Mouse (Mus musculus) liver, postnatal 0 days (tissue): Measurements from ENCODE around the gene Osmr. TPM values are rescaled to one million over a fixed set of nuclear protein-coding genes. Genes with fewer than 3 reads are reported as not detected.

Source experiments
- ATAC-seq: fragments of 200-750 bp; cut with Nextera tagmentation; 2 replicates; pipeline ENCODE4 v1.8.0; 2017; ENCODE audit warnings: mild to moderate bottlenecking, moderate library complexity
- DNase-seq: peaks from one replicate; pipeline ENCODE4 v3.0.0-alpha.2; 2016
- H3K27ac ChIP-seq: fragments of 300-500 bp; sonication (generic); 2 replicates; pipeline ENCODE4 v1.5.1; 2014; ENCODE audit warnings: antibody characterized with exemption, moderate library complexity, mild to moderate bottlenecking, low read depth
- H3K27me3 ChIP-seq: fragments of 300-500 bp; sonication (generic); 2 replicates; pipeline ENCODE4 v1.6.1; 2014; ENCODE audit warnings: low read length, control low read depth, mixed read lengths; ENCODE audit not compliant: insufficient read depth
- H3K36me3 ChIP-seq: fragments of 300-500 bp; sonication (generic); replicated peaks from 2 replicates; pipeline ENCODE4 v1.6.1; 2014; ENCODE audit warnings: mild to moderate bottlenecking, control low read depth, low read length, moderate library complexity, mixed read lengths; ENCODE audit not compliant: insufficient read depth
- H3K4me1 ChIP-seq: fragments of 300-500 bp; sonication (generic); 2 replicates; pipeline ENCODE4 v1.6.1; 2014; ENCODE audit warnings: antibody characterized with exemption, mild to moderate bottlenecking, control low read depth; ENCODE audit not compliant: insufficient read depth
- H3K4me2 ChIP-seq: fragments of 300-500 bp; sonication (generic); 2 replicates; pipeline ENCODE4 v1.6.1; 2014; ENCODE audit warnings: low read depth, mild to moderate bottlenecking, low read length, moderate library complexity, mixed read lengths
- H3K4me3 ChIP-seq: fragments of 300-500 bp; sonication (generic); 2 replicates; pipeline ENCODE4 v1.5.1; 2014; ENCODE audit warnings: low read depth, low read length
- H3K9ac ChIP-seq: fragments of 300-500 bp; sonication (generic); replicated peaks from 2 replicates; pipeline ENCODE4 v1.6.1; 2014; ENCODE audit warnings: mild to moderate bottlenecking, moderate library complexity
- H3K9me3 ChIP-seq: fragments of 300-500 bp; sonication (generic); 2 replicates; pipeline ENCODE4 v1.6.1; 2016; ENCODE audit warnings: mild to moderate bottlenecking, control low read depth, low read length, mixed read lengths
- CTCF ChIP-seq: sonication (generic); IDR thresholded peaks from 2 replicates; pipeline ENCODE4 v1.5.1; 2016; ENCODE audit warnings: antibody characterized with exemption, low read depth
- EP300 ChIP-seq: IDR thresholded peaks from 2 replicates; pipeline ENCODE4 v1.6.1; 2016; ENCODE audit warnings: antibody characterized with exemption, low read depth, mild to moderate bottlenecking
- WGBS: fragments of 180-500 bp; shearing (Covaris S2); extraction: QIAGEN DNeasy Blood & Tissue Kit; methylation state at CpG from one replicate; pipeline ENCODE4 v1.1.7; 2014; ENCODE audit not compliant: insufficient replicate concordance; 5-methylcytosine and 5-hydroxymethylcytosine counted together
- polyA plus RNA-seq: library from polyadenylated mRNA; unstranded; fragments of >200 nt; fragmentation: Nextera tagmentation; extraction: Ambion mirVana; gene quantifications from 2 replicates; pipeline ENCODE4 v1.2.1, GENCODE M21; 2015

Gene Osmr
- polyA plus RNA-seq, 1 experiment from 2014 or later = 0.88 TPM

DNA sequence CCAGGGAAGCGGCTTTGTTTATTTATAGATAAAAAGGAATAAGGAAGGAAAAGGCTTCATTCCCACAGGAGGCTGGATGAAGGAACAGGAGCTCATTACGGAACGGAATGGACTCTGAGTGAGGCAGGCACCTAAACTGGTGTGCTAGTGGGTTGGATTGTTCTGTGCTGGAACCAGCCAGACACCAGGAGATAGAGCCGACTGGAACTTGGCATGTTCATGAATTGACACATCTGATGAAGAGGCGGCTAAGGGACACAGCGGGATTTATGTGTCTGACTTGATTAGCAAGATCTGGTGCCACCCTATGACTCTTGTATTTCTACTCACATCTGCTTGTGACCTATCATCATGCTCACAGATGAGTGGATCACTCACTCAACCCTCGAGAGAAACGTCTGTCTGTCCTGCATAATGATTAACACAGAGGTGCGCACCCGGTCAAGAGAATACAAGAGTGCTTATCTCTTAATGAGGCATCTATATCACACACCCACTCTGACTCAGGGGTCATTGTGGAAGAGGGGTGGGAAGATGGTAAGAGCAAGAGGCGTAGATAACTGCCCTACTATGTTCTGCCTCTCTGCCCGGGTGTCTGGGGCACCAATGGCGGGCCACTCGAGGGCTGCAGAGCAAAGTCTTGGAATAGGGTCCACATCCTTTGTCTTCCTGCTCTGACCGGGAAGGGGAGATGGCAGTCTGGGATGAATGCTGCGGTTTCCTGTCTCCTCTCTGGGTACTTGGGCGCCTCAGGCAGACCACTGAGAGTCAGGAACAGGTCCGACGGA lies 31.7 kb upstream of the Osmr start:
- peaks cover 3% of the 10 kb centered on the region; the same call in 1 of the 2 replicates for H3K27me3 ChIP-seq
- no peak for DNase-seq

DNA sequence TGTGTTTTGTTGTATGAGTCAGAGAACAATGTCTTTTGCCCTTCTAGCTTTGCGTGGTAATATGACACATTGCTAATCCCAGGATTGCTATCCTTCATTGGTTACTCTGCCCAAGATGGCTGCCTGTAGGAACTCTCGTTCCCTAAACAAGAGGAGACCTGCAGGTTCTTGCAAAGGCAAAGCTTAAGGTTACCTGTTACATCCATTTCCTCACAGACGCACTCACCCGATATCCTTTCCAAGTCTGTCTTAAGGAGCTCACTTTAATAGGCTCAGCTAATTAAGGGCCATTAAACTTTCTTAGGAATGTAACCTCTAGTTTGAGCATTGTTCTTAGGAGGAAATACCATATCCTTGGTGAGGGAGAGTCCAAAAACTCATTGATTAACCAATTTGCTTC lies 31.0 kb upstream of the Osmr start:
- no peak for DNase-seq
- H3K9ac ChIP-seq = no peak overlapping the region
- 68% methylated on average over 4 of the region's 4 CpGs for whole genome bisulfite sequencing
- H3K27ac ChIP-seq = no peak overlapping the region
- TF ChIP-seq EP300 (no peak), CTCF (no peak)
- H3K36me3 ChIP-seq = no peaks in the 10 kb centered on the region
- no peak overlapping the region for H3K4me2 ChIP-seq
- no peak overlapping the region for H3K4me3 ChIP-seq
- H3K27me3 ChIP-seq = peaks cover 3% of the 10 kb centered on the region; the same call in 1 of the 2 replicates
- H3K4me1 ChIP-seq = no peaks in the 10 kb centered on the region
- ATAC-seq = no peak
- no peaks in the 10 kb centered on the region for H3K9me3 ChIP-seq

More for the DNA sequence above, 31.7 kb upstream of the Osmr start:
- Histone ChIP-seq H3K4me2 (no peak overlapping the region), H3K9me3 (no peaks in the 10 kb centered on the region), H3K4me3 (no peak overlapping the region), H3K36me3 (no peaks in the 10 kb centered on the region), H3K9ac (no peak overlapping the region), H3K4me1 (no peaks in the 10 kb centered on the region), H3K27ac (no peak overlapping the region)
- ATAC-seq = no peak
- WGBS = 56% methylated on average over 19 of the region's 19 CpGs
- no peak for TF ChIP-seq CTCF
- no peak for TF ChIP-seq EP300

DNA sequence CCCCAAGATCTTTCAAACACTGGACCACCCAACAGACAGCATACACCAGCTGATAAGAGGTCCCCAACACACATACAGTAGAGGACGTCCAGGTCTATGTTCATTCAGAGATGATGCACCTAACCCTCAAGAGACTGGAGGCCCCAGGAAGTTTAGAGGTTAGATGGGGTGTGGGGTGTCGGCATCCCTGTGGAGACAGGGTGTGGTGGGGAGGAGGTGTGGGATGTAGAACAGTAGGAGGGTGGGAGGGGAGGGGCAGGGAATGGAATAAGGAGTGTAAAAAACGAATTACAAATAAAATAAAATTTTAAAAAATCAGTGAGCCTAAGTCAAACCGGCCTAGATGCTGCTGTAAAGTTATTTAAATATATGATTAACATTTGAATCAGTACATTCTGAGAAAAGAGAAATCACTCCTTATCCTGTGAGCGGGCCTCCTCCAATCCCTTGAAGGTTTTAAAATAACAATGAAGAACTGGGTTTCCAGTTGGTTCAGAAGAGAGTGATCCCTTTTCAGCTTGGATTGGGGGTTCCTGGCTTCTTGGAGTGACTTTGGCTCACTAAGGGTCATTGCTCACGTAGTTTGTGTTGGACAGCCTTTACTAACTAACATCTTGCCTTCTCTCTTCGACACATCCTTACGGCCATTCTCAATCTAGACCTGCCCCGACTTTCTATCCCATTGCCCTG lies 28.7 kb upstream of the Osmr start:
- Histone ChIP-seq H3K27me3 (peaks cover 3% of the 10 kb centered on the region; the same call in 1 of the 2 replicates), H3K9ac (no peak overlapping the region), H3K9me3 (no peaks in the 10 kb centered on the region), H3K36me3 (no peaks in the 10 kb centered on the region), H3K27ac (no peak overlapping the region), H3K4me2 (no peak overlapping the region), H3K4me1 (no peaks in the 10 kb centered on the region), H3K4me3 (no peak overlapping the region)
- no peak for ATAC-seq
- WGBS = 64% methylated on average over 9 of the region's 9 CpGs
- DNase-seq = no peak
- TF ChIP-seq CTCF (no peak), EP300 (no peak)

DNA sequence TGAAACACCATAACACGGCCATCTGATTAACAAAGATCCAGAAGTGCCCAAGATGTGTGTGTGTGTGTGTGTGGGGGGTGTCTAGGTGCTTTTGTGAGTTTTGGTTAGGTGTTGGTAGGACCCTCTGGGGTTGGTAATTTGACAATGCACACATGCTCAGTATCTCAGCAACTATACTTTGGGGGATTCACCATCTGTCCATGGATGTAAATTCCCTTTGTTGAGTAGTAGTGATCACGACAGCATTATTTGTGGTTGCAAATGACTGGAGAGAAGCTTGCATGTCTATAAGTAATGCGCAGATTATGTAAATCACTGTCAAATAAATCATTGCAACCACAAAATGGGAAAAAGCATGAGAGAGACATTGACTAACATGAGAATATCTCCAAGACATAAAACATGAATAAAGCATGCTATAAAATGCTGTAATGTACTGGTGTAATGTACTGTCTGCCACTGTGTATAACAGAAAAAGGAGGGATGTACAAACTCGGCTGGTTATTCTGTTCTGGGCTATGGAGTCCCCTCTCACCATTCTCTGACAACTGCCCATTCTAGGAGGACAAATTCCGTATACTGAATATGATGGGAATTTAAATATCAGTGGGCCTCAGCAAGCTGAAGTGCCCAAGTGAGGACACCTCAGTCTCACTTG lies 27.3 kb upstream of the Osmr start:
- 74% methylated on average over 5 of the region's 5 CpGs for WGBS
- Histone ChIP-seq H3K4me3 (no peak overlapping the region), H3K27me3 (peaks cover 3% of the 10 kb centered on the region; the same call in 1 of the 2 replicates)

DNA sequence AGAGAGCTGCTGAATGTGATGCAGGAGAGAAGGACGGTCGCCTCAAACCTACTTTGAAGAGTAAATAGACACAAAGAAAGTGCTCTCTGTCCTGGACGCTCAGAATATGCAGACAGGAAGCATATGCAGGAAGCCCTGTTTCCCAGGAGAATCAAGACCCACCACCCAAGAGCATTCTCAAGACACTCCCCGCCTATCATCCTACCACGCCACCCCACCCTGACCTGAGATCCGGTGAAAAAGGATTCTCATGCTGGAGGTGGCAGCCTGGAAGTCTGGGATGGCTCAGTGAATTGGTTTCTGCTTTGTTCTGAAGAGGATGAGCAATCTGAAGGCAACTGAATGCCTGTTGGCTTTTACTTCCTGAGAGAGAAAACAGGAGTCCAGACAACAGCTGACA lies 26.5 kb upstream of the Osmr start:
- Histone ChIP-seq H3K9ac (no peak overlapping the region), H3K27me3 (peaks cover 3% of the 10 kb centered on the region; the same call in 1 of the 2 replicates), H3K4me2 (no peak overlapping the region), H3K9me3 (no peaks in the 10 kb centered on the region), H3K4me1 (no peaks in the 10 kb centered on the region), H3K27ac (no peak overlapping the region), H3K4me3 (no peak overlapping the region), H3K36me3 (no peaks in the 10 kb centered on the region)
- 55% methylated on average over 6 of the region's 6 CpGs for WGBS
- TF ChIP-seq CTCF (no peak), EP300 (no peak)
- ATAC-seq = no peak
- no peak for DNase-seq

More for the DNA sequence above, 27.3 kb upstream of the Osmr start:
- TF ChIP-seq CTCF = no peak
- TF ChIP-seq EP300 = no peak
- Histone ChIP-seq H3K9ac (no peak overlapping the region), H3K9me3 (no peaks in the 10 kb centered on the region), H3K4me1 (no peaks in the 10 kb centered on the region), H3K36me3 (no peaks in the 10 kb centered on the region), H3K27ac (no peak overlapping the region), H3K4me2 (no peak overlapping the region)
- ATAC-seq (no peak), DNase-seq (no peak)

DNA sequence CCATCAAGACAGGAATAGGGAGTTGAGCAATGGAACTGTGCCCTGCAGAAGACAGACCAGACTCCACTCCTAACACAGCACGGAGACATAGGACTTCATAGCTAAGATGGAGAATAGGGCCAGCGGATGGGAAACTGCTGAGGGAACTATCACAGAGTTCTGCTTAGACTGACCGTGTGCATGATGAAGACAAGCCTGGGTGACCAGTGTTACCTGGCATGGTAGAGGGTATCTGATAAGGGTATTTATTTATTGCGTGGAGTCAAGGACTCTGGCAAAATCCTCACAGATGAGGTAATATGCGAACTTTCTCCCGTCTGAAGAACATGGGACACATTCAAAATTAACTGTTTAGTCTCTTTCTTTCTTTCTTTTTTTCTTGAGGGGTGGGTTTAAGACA lies 9.5 kb upstream of the Osmr start:
- no peak overlapping the region for H3K4me3 ChIP-seq
- H3K4me1 ChIP-seq = no peaks in the 10 kb centered on the region
- ATAC-seq (no peak), DNase-seq (no peak)
- TF ChIP-seq CTCF = no peak
- no peak for TF ChIP-seq EP300
- H3K4me2 ChIP-seq = no peak overlapping the region
- no peak overlapping the region for H3K27ac ChIP-seq
- H3K27me3 ChIP-seq = no peaks in the 10 kb centered on the region
- WGBS = 64% methylated on average over 6 of the region's 6 CpGs
- H3K9me3 ChIP-seq = no peaks in the 10 kb centered on the region
- no peaks in the 10 kb centered on the region for H3K36me3 ChIP-seq
- H3K9ac ChIP-seq = no peak overlapping the region
